8 mouse cellular contexts compared by ENCODE assay signal in the genomic region with DNA sequence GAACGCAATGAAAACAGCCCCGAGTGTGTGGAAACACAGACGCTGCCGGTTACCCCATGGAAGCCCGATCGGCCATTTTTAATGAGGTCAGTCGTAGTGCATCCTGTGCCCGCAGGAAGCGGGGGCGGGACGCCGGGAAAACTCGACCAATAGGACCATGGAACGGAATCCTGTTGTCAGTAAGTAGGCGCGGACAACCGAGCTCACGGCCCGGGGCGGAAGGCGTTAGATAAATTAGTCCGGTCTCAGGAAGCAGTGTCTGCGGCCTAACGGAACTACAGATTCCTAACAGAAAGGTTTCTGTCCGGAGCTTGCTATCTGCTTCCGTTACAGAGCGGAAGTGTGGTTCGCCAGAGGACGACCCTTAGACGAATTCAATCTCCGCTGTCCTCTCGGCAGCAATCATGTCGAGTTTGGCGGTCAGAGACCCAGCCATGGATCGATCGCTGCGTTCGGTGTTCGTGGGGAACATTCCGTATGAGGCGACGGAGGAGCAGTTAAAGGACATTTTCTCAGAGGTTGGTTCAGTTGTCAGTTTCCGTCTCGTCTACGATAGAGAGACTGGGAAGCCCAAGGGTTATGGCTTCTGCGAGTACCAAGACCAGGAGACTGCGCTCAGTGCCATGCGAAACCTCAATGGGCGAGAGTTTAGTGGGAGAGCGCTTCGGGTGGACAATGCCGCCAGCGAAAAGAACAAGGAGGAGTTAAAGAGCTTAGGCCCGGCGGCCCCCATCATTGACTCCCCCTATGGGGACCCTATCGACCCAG. TPM values are rescaled to one million over a fixed set of nuclear protein-coding genes. Genes with fewer than 3 reads are reported as not detected.
DNase-seq lines count a peak whose midpoint lies in the region; ATAC-seq and TF ChIP-seq lines count a peak whose summit lies in the region.

A gene (plus strand): TSS at position 176 of the 768 bp plus-strand sequence.

- H3K4me1 ChIP-seq in hindbrain, embryonic 10.5 days (replicated peaks): peaks cover 17% of the 10 kb centered on the region
- H3K4me1 ChIP-seq in lung, postnatal 0 days (ENCODE audit: insufficient read depth, low read depth, low read length): peaks cover 8% of the 10 kb centered on the region; the same call in 1 of the 2 replicates

- H3K4me2 ChIP-seq in lung, postnatal 0 days (replicated peaks; ENCODE audit: low read depth, low read length): peak within 1 kb of the TSS; percentile 76

- TF ChIP-seq CTCF in lung, postnatal 0 days (IDR thresholded peaks at IDR 0.05): no peak

- H3K4me3 ChIP-seq in hindbrain, embryonic 10.5 days: peak within 1 kb of the TSS; percentile 79
- peak within 1 kb of the TSS; percentile 72 for H3K4me3 ChIP-seq in lung, postnatal 0 days (ENCODE audit: low read depth, low read length)

- ATAC-seq in frontal cortex, adult (ENCODE audit: low TSS enrichment): peak; percentile 99
- peak; percentile 100 for ATAC-seq in lung, postnatal 0 days

- peaks cover 40% of the 10 kb centered on the region for H3K36me3 ChIP-seq in hindbrain, embryonic 10.5 days
- no peaks in the 10 kb centered on the region for H3K36me3 ChIP-seq in lung, postnatal 0 days (ENCODE audit: insufficient read depth, low read length)

- 4% methylated on average over 56 of the region's 56 CpGs for WGBS in hindbrain, embryonic 10.5 days
- 3% methylated on average over 56 of the region's 56 CpGs for WGBS in lung, postnatal 0 days

- DNase-seq in MN1 (ENCODE audit: low spot score): peak; percentile 99
- peak; percentile 100 for DNase-seq in cerebellum, adult 9-10 months
- peak; percentile 98 for DNase-seq in hindbrain, embryonic 10.5 days (ENCODE audit: low spot score)
- DNase-seq in layer of hippocampus, adult 9-11 months: peak; percentile 100
- DNase-seq in lung, postnatal 0 days (ENCODE audit: low spot score): peak; percentile 100
- peak; percentile 98 for DNase-seq in ovary, postnatal 14 days (ENCODE audit: low spot score)
- peak; percentile 99 for DNase-seq in thymus, postnatal 14 days

- H3K27ac ChIP-seq in hindbrain, embryonic 10.5 days: peak within 1 kb of the TSS; percentile 90
- H3K27ac ChIP-seq in lung, postnatal 0 days (ENCODE audit: low read length): peak within 1 kb of the TSS; percentile 69

- H3K27me3 ChIP-seq in hindbrain, embryonic 10.5 days (ENCODE audit: insufficient read depth, poor library complexity, severe bottlenecking): no peaks in the 10 kb centered on the region
- H3K27me3 ChIP-seq in lung, postnatal 0 days (replicated peaks; ENCODE audit: insufficient read depth, low read length): no peaks in the 10 kb centered on the region

- peak; percentile 4; the same call in 1 of the 2 replicates for TF ChIP-seq EP300 in lung, postnatal 0 days (IDR thresholded peaks at IDR 0.05)

- H3K9me3 ChIP-seq in hindbrain, embryonic 10.5 days: peaks cover 16% of the 10 kb centered on the region
- no peaks in the 10 kb centered on the region for H3K9me3 ChIP-seq in lung, postnatal 0 days (ENCODE audit: low read length)

- H3K9ac ChIP-seq in lung, postnatal 0 days (replicated peaks; ENCODE audit: low read depth): peak within 1 kb of the TSS; percentile 75

RNA-seq across cellular contexts. Expression of the gene that starts here (rescaled TPM):
- polyA plus RNA-seq in hindbrain, embryonic 10.5 days (2016; fragmentation: Nextera tagmentation; extraction: Ambion mirVana): 51.0 and 56.3 TPM in 2 replicates
- 21.4 and 23.7 TPM in 2 replicates for polyA plus RNA-seq in lung, postnatal 0 days (2015; fragmentation: Nextera tagmentation; extraction: Ambion mirVana)

Comparison
In these comparisons a context has a peak if more than half of its experiments do, and no peak if none do; other contexts are left out.
1. Peak in every context shown above with its lines: DNase-seq, ATAC-seq, H3K4me3 ChIP-seq and H3K27ac ChIP-seq.